Mouse (Mus musculus) R1 (cell line): ENCODE measurements around the gene E030018B13Rik.
A peak's percentile ranks its signal among the peaks of the same experiment; 100 is the strongest.

Experiments used
- DNase-seq: peaks from one replicate; pipeline ENCODE4 v3.0.0-alpha.2; 2018; ENCODE audit warnings: low read depth, low spot score

Gene E030018B13Rik

GRCm38 (mm10) chr7:63937236-63938065 lies 20.8 kb downstream of the E030018B13Rik start:
- DNase-seq = peak; percentile 87

GRCm38 (mm10) chr7:63938066-63938913 lies 21.6 kb downstream of the E030018B13Rik start:
- DNase-seq = no peak

GRCm38 (mm10) chr7:63938914-63939396 lies 22.3 kb downstream of the E030018B13Rik start, which contains the start of gene Klf13:
TSS of gene Klf13 (minus strand) at chr7:63938915.
- DNase-seq = peak; percentile 99

- DNase-seq = peak; percentile 84
Observed at GRCm38 (mm10) chr7:63939397-63939951, 22.8 kb downstream of the E030018B13Rik start.

- DNase-seq = no peak
Observed at GRCm38 (mm10) chr7:63940321-63940720, 23.7 kb downstream of the E030018B13Rik start.

GRCm38 (mm10) chr7:63941050-63941449 lies 24.4 kb downstream of the E030018B13Rik start:
- DNase-seq = no peak

GRCm38 (mm10) chr7:63941501-63941900 lies 24.8 kb downstream of the E030018B13Rik start:
- no peak for DNase-seq

GRCm38 (mm10) chr7:63943946-63944345 lies 27.3 kb downstream of the E030018B13Rik start:
- no peak for DNase-seq

GRCm38 (mm10) chr7:63947514-63948487 lies 31.1 kb downstream of the E030018B13Rik start:
- DNase-seq = peak; percentile 93

- no peak for DNase-seq
Observed at GRCm38 (mm10) chr7:63949176-63949575, 32.5 kb downstream of the E030018B13Rik start.

GRCm38 (mm10) chr7:63950931-63951607 lies 34.4 kb downstream of the E030018B13Rik start:
- DNase-seq = no peak

- DNase-seq = no peak
Observed at GRCm38 (mm10) chr7:63952077-63952898, 35.6 kb downstream of the E030018B13Rik start.

- DNase-seq = no peak
Observed at GRCm38 (mm10) chr7:63955440-63955839, 38.8 kb downstream of the E030018B13Rik start.

- no peak for DNase-seq
Observed at GRCm38 (mm10) chr7:63956138-63956823, 39.6 kb downstream of the E030018B13Rik start.

- peak; percentile 100 for DNase-seq
Observed at GRCm38 (mm10) chr7:63956981-63957713, 40.5 kb downstream of the E030018B13Rik start.

GRCm38 (mm10) chr7:63957872-63958640 lies 41.4 kb downstream of the E030018B13Rik start:
- peak; percentile 76 for DNase-seq

- DNase-seq = no peak
Observed at GRCm38 (mm10) chr7:63963632-63964031, 47.0 kb downstream of the E030018B13Rik start.
